Mouse (Mus musculus): ENCODE data around the gene Mlxip. TPM values are rescaled to one million over a fixed set of nuclear protein-coding genes. Genes with fewer than 3 reads are reported as not detected.

Mlxip gene
- polyA plus RNA-seq, 1 experiment from 2014 or later = 14.0 TPM

GRCm38 (mm10) chr5:123439941-123440340, 45.3 kb downstream of the Mlxip start:
- Histone ChIP-seq H3K9ac (no peak overlapping the region), H3K27ac (no peak overlapping the region), H3K4me1 (peaks cover 15% of the 10 kb centered on the region), H3K36me3 (ENCODE audit: poor library complexity, severe bottlenecking) (peaks cover 36% of the 10 kb centered on the region), H3K4me2 (no peak overlapping the region), H3K9me3 (replicated peaks) (no peaks in the 10 kb centered on the region), H3K27me3 (no peaks in the 10 kb centered on the region), H3K4me3 (no peak overlapping the region)
- WGBS = 80% methylated on average over 4 of the region's 4 CpGs
- ATAC-seq = no peak

- WGBS = 70% methylated on average over 4 of the region's 4 CpGs
- Histone ChIP-seq H3K9ac (no peak overlapping the region), H3K36me3 (ENCODE audit: poor library complexity, severe bottlenecking) (peaks cover 43% of the 10 kb centered on the region), H3K9me3 (replicated peaks) (no peaks in the 10 kb centered on the region), H3K4me2 (no peak overlapping the region), H3K4me3 (no peak overlapping the region), H3K4me1 (peaks cover 14% of the 10 kb centered on the region), H3K27ac (no peak overlapping the region), H3K27me3 (no peaks in the 10 kb centered on the region)
- no peak for ATAC-seq
These were observed 46.1 kb downstream of the Mlxip start for GRCm38 (mm10) chr5:123440664-123441063.

- 0 out of 2 replicates have a peak, but pooled peaks cover 2% of the 10 kb centered on the region for H3K4me1 ChIP-seq
- peaks cover 58% of the 10 kb centered on the region for H3K36me3 ChIP-seq (ENCODE audit: poor library complexity, severe bottlenecking)
- WGBS = 86% methylated on average over 3 of the region's 3 CpGs
- no peak overlapping the region for H3K4me2 ChIP-seq
- H3K9me3 ChIP-seq (replicated peaks) = no peaks in the 10 kb centered on the region
- no peak overlapping the region for H3K4me3 ChIP-seq
- no peaks in the 10 kb centered on the region for H3K27me3 ChIP-seq
- no peak overlapping the region for H3K9ac ChIP-seq
- H3K27ac ChIP-seq = no peak overlapping the region
- no peak for ATAC-seq
These were observed 47.7 kb downstream of the Mlxip start for GRCm38 (mm10) chr5:123442283-123442682.

GRCm38 (mm10) chr5:123444069-123444468, 49.5 kb downstream of the Mlxip start:
- Histone ChIP-seq H3K27me3 (no peaks in the 10 kb centered on the region), H3K36me3 (ENCODE audit: poor library complexity, severe bottlenecking) (peaks cover 74% of the 10 kb centered on the region), H3K9ac (no peak overlapping the region), H3K4me2 (no peak overlapping the region), H3K4me1 (0 out of 2 replicates have a peak, but pooled peaks cover 2% of the 10 kb centered on the region), H3K9me3 (replicated peaks) (no peaks in the 10 kb centered on the region), H3K27ac (no peak overlapping the region), H3K4me3 (no peak overlapping the region)
- 46% methylated on average over 4 of the region's 4 CpGs for WGBS
- no peak for ATAC-seq

GRCm38 (mm10) chr5:123444849-123445334, 50.3 kb downstream of the Mlxip start:
- ATAC-seq = no peak
- Histone ChIP-seq H3K36me3 (ENCODE audit: poor library complexity, severe bottlenecking) (peaks cover 82% of the 10 kb centered on the region), H3K27ac (no peak overlapping the region), H3K9me3 (replicated peaks) (no peaks in the 10 kb centered on the region), H3K4me3 (no peak overlapping the region), H3K4me1 (0 out of 2 replicates have a peak, but pooled peaks cover 2% of the 10 kb centered on the region), H3K27me3 (no peaks in the 10 kb centered on the region), H3K4me2 (no peak overlapping the region), H3K9ac (no peak overlapping the region)
- WGBS = 89% methylated on average over 5 of the region's 5 CpGs

GRCm38 (mm10) chr5:123451886-123452285, 57.3 kb downstream of the Mlxip start:
- no peaks in the 10 kb centered on the region for H3K9me3 ChIP-seq (replicated peaks)
- no peaks in the 10 kb centered on the region for H3K4me1 ChIP-seq
- H3K4me3 ChIP-seq = no peak overlapping the region
- peaks cover 95% of the 10 kb centered on the region for H3K36me3 ChIP-seq (ENCODE audit: poor library complexity, severe bottlenecking)
- H3K4me2 ChIP-seq = no peak overlapping the region
- ATAC-seq = no peak
- 91% methylated on average over 7 of the region's 7 CpGs for whole genome bisulfite sequencing
- H3K27ac ChIP-seq = no peak overlapping the region
- no peaks in the 10 kb centered on the region for H3K27me3 ChIP-seq
- no peak overlapping the region for H3K9ac ChIP-seq

- no peak overlapping the region for H3K4me3 ChIP-seq
- H3K9ac ChIP-seq = no peak overlapping the region
- WGBS = 54% methylated on average over 5 of the region's 5 CpGs
- H3K27me3 ChIP-seq = no peaks in the 10 kb centered on the region
- no peaks in the 10 kb centered on the region for H3K9me3 ChIP-seq (replicated peaks)
- no peak overlapping the region for H3K27ac ChIP-seq
- ATAC-seq = no peak
- H3K36me3 ChIP-seq (ENCODE audit: poor library complexity, severe bottlenecking) = peaks cover 17% of the 10 kb centered on the region
- no peaks in the 10 kb centered on the region for H3K4me1 ChIP-seq
- no peak overlapping the region for H3K4me2 ChIP-seq
These were observed 66.8 kb downstream of the Mlxip start for GRCm38 (mm10) chr5:123461420-123461819.

GRCm38 (mm10) chr5:123464638-123465037, 70.0 kb downstream of the Mlxip start:
- Histone ChIP-seq H3K9me3 (replicated peaks) (no peaks in the 10 kb centered on the region), H3K27me3 (no peaks in the 10 kb centered on the region), H3K4me1 (no peaks in the 10 kb centered on the region), H3K36me3 (ENCODE audit: poor library complexity, severe bottlenecking) (no peaks in the 10 kb centered on the region), H3K4me2 (no peak overlapping the region), H3K4me3 (no peak overlapping the region), H3K27ac (no peak overlapping the region), H3K9ac (no peak overlapping the region)
- WGBS = 84% methylated on average over 1 of the region's 1 CpGs
- ATAC-seq = no peak

- H3K9ac ChIP-seq = no peak overlapping the region
- no peak overlapping the region for H3K27ac ChIP-seq
- H3K4me2 ChIP-seq = no peak overlapping the region
- H3K27me3 ChIP-seq = no peaks in the 10 kb centered on the region
- WGBS = 74% methylated on average over 10 of the region's 10 CpGs
- no peak for ATAC-seq
- no peaks in the 10 kb centered on the region for H3K4me1 ChIP-seq
- no peak overlapping the region for H3K4me3 ChIP-seq
- H3K36me3 ChIP-seq (ENCODE audit: poor library complexity, severe bottlenecking) = no peaks in the 10 kb centered on the region
- H3K9me3 ChIP-seq (replicated peaks) = no peaks in the 10 kb centered on the region
These were observed 76.3 kb downstream of the Mlxip start for GRCm38 (mm10) chr5:123470784-123471400.

GRCm38 (mm10) chr5:123473817-123474216, 79.2 kb downstream of the Mlxip start:
- H3K9me3 ChIP-seq (replicated peaks) = no peaks in the 10 kb centered on the region
- H3K4me1 ChIP-seq = no peaks in the 10 kb centered on the region
- H3K27ac ChIP-seq = no peak overlapping the region
- no peak overlapping the region for H3K9ac ChIP-seq
- no peak overlapping the region for H3K4me2 ChIP-seq
- H3K36me3 ChIP-seq (ENCODE audit: poor library complexity, severe bottlenecking) = no peaks in the 10 kb centered on the region
- no peak for ATAC-seq
- 57% methylated on average over 5 of the region's 5 CpGs for WGBS
- no peak overlapping the region for H3K4me3 ChIP-seq
- H3K27me3 ChIP-seq = no peaks in the 10 kb centered on the region

GRCm38 (mm10) chr5:123487659-123488395, 93.2 kb downstream of the Mlxip start:
- no peaks in the 10 kb centered on the region for H3K36me3 ChIP-seq (ENCODE audit: poor library complexity, severe bottlenecking)
- H3K9me3 ChIP-seq (replicated peaks) = 0 out of 2 replicates have a peak, but pooled peaks cover 6% of the 10 kb centered on the region
- no peaks in the 10 kb centered on the region; the same call in 1 of the 2 replicates for H3K27me3 ChIP-seq
- no peak for ATAC-seq
- no peak overlapping the region for H3K4me3 ChIP-seq
- 87% methylated on average over 11 of the region's 11 CpGs for WGBS
- H3K27ac ChIP-seq = no peak overlapping the region
- H3K4me1 ChIP-seq = peaks cover 10% of the 10 kb centered on the region
- H3K9ac ChIP-seq = no peak overlapping the region
- H3K4me2 ChIP-seq = no peak overlapping the region

- Histone ChIP-seq H3K27ac (no peak within 1 kb of the TSS), H3K9me3 (replicated peaks) (0 out of 2 replicates have a peak, but pooled peaks cover 6% of the 10 kb centered on the region), H3K27me3 (no peaks in the 10 kb centered on the region; the same call in 1 of the 2 replicates), H3K36me3 (ENCODE audit: poor library complexity, severe bottlenecking) (no peaks in the 10 kb centered on the region), H3K4me1 (peaks cover 10% of the 10 kb centered on the region), H3K9ac (peak within 1 kb of the TSS; percentile 46; the same call in 1 of the 2 replicates), H3K4me3 (peak within 1 kb of the TSS; percentile 23), H3K4me2 (peak within 1 kb of the TSS; percentile 60)
- 8% methylated on average over 25 of the region's 25 CpGs for WGBS
- ATAC-seq = 0 out of 2 replicates have a peak, but pooled peaks have one; percentile 36
These were observed 94.7 kb downstream of the Mlxip start, which contains the start of the genes Lrrc43 and Il31 for GRCm38 (mm10) chr5:123489112-123489785. Gene Lrrc43, plus strand, starts transcription at chr5:123489305. Gene Il31, minus strand, starts transcription at chr5:123489489.
